In genomic region chr11:109909801-109910200, GRCm38 (mm10) we compare ENCODE assay signal across 22 mouse cellular contexts.
DNase-seq lines count a peak whose midpoint lies in the region; ATAC-seq and TF ChIP-seq lines count a peak whose summit lies in the region.
"Had no signal": no experiment of that assay in that cellular context is flagged by ENCODE, and none has a peak within 500 bp of the region (broad histone marks: within the 10 kb centered on the region; RNA-seq: fewer than 3 reads in every experiment).

No protein-coding gene starts in this region.

- no peaks in the 10 kb centered on the region for H3K36me3 ChIP-seq in kidney, adult 2 months (ENCODE audit: control insufficient read depth, insufficient read depth, low read length)
- H3K36me3 ChIP-seq in kidney, embryonic 15.5 days, result no peaks in the 10 kb centered on the region
- peaks cover 0 to 4% of the 10 kb centered on the region in 2 experiments; a peak in 1 of 4 replicates for H3K36me3 ChIP-seq in MEL (ENCODE audit: control insufficient read depth in 1 of 2, insufficient read depth in 2 of 2, low read length in 2 of 2)
- H3K36me3 ChIP-seq in embryonic facial prominence, embryonic 14.5 days (ENCODE audit: control insufficient read depth, insufficient read depth, low read length), result no peaks in the 10 kb centered on the region
- H3K36me3 ChIP-seq in lung, postnatal 0 days (ENCODE audit: insufficient read depth, low read length), result no peaks in the 10 kb centered on the region
- H3K36me3 ChIP-seq in hindbrain, embryonic 16.5 days (ENCODE audit: control insufficient read depth, insufficient read depth, low read length), result no peaks in the 10 kb centered on the region
- H3K36me3 ChIP-seq: forebrain, embryonic 10.5 days; hindbrain, embryonic 10.5 days; neural tube, embryonic 13.5 days; stomach, embryonic 15.5 days had no signal

- TF ChIP-seq POLR2A in kidney, adult 2 months (IDR thresholded peaks at IDR 0.05; ENCODE audit: low read depth, low read length), result no peak
- TF ChIP-seq POLR2A in MEL (IDR thresholded peaks at IDR 0.05; ENCODE audit: control insufficient read depth in 1 of 2, insufficient read depth in 1 of 2, low read depth in 1 of 2, low read length in 2 of 2, poor library complexity in 1 of 2), result no peak

- no peaks in the 10 kb centered on the region for H3K79me2 ChIP-seq in MEL (ENCODE audit: control insufficient read depth, insufficient read depth, low read length, poor library complexity)

- H3K4me2 ChIP-seq in kidney, embryonic 15.5 days, result no peak overlapping the region
- no peak overlapping the region for H3K4me2 ChIP-seq in embryonic facial prominence, embryonic 14.5 days (ENCODE audit: low read depth, low read length)
- no peak overlapping the region for H3K4me2 ChIP-seq in lung, postnatal 0 days (replicated peaks; ENCODE audit: low read depth, low read length)
- no peak overlapping the region for H3K4me2 ChIP-seq in hindbrain, embryonic 16.5 days (ENCODE audit: low read length)
- H3K4me2 ChIP-seq: liver, embryonic 11.5 days; midbrain, embryonic 11.5 days; neural tube, embryonic 13.5 days; stomach, embryonic 15.5 days had no signal

- WGBS in kidney, adult 2 months, result 27% methylated on average over 2 of the region's 2 CpGs
- 48% methylated on average over 2 of the region's 2 CpGs for WGBS in kidney, embryonic 15.5 days
- 40% methylated on average over 2 of the region's 2 CpGs for WGBS in embryonic facial prominence, embryonic 14.5 days
- 59% methylated on average over 2 of the region's 2 CpGs for WGBS in lung, postnatal 0 days
- WGBS in hindbrain, embryonic 16.5 days, result 64% methylated on average over 2 of the region's 2 CpGs

- no peaks in the 10 kb centered on the region for H3K4me1 ChIP-seq in kidney, adult 2 months (ENCODE audit: control insufficient read depth, insufficient read depth, low read length)
- no peaks in the 10 kb centered on the region for H3K4me1 ChIP-seq in kidney, embryonic 15.5 days
- peaks cover 8 to 10% of the 10 kb centered on the region in 2 experiments for H3K4me1 ChIP-seq in MEL (ENCODE audit: control insufficient read depth in 1 of 2, insufficient read depth in 2 of 2, low read length in 2 of 2)
- H3K4me1 ChIP-seq in embryonic facial prominence, embryonic 14.5 days (ENCODE audit: control insufficient read depth, insufficient read depth, low read length), result peaks cover 7% of the 10 kb centered on the region; the same call in 1 of the 2 replicates
- H3K4me1 ChIP-seq in lung, postnatal 0 days (ENCODE audit: insufficient read depth, low read depth, low read length), result no peaks in the 10 kb centered on the region
- H3K4me1 ChIP-seq in hindbrain, embryonic 16.5 days (ENCODE audit: control insufficient read depth, insufficient read depth, low read depth, low read length), result no peaks in the 10 kb centered on the region
- H3K4me1 ChIP-seq: hindbrain, embryonic 10.5 days; neural tube, embryonic 13.5 days; stomach, embryonic 15.5 days had no signal

- H3K27ac ChIP-seq in kidney, adult 2 months (ENCODE audit: insufficient read depth, low read depth, low read length), result no peak overlapping the region
- no peak overlapping the region for H3K27ac ChIP-seq in kidney, embryonic 15.5 days
- no peak overlapping the region for H3K27ac ChIP-seq in MEL (ENCODE audit: control insufficient read depth, low read depth, low read length)
- peak overlapping the region; percentile 44; the same call in 1 of the 2 replicates for H3K27ac ChIP-seq in embryonic facial prominence, embryonic 14.5 days (replicated peaks; ENCODE audit: low read depth, low read length)
- no peak overlapping the region for H3K27ac ChIP-seq in lung, postnatal 0 days (ENCODE audit: low read length)
- no peak overlapping the region for H3K27ac ChIP-seq in hindbrain, embryonic 16.5 days (ENCODE audit: low read depth, low read length)
- H3K27ac ChIP-seq: heart, adult 2 months; hindbrain, embryonic 10.5 days; neural tube, embryonic 13.5 days; stomach, embryonic 15.5 days had no signal

- TF ChIP-seq CTCF in kidney, adult 2 months (conservative IDR thresholded peaks at IDR 0.05; ENCODE audit: insufficient read depth, insufficient read length, low read depth, low read length), result no peak
- TF ChIP-seq CTCF in MEL (IDR thresholded peaks at IDR 0.05 in 2 of 3, conservative IDR thresholded peaks at IDR 0.05 in 1 of 3; ENCODE audit: control insufficient read depth in 1 of 3, insufficient read depth in 1 of 3, low read depth in 2 of 3, low read length in 3 of 3, poor library complexity in 1 of 3, severe bottlenecking in 1 of 3), result no peak
- no peak for TF ChIP-seq CTCF in lung, postnatal 0 days (IDR thresholded peaks at IDR 0.05)

- no peak overlapping the region for H3K4me3 ChIP-seq in kidney, adult 2 months (ENCODE audit: insufficient read depth, low read depth, low read length)
- H3K4me3 ChIP-seq in kidney, embryonic 15.5 days (replicated peaks), result no peak overlapping the region
- H3K4me3 ChIP-seq in MEL (ENCODE audit: control insufficient read depth in 1 of 2, insufficient read depth in 1 of 2, low read depth in 2 of 2, low read length in 2 of 2), result no peak overlapping the region
- H3K4me3 ChIP-seq in embryonic facial prominence, embryonic 14.5 days (ENCODE audit: low read depth, low read length), result no peak overlapping the region
- H3K4me3 ChIP-seq in lung, postnatal 0 days (ENCODE audit: low read depth, low read length), result no peak overlapping the region
- H3K4me3 ChIP-seq in hindbrain, embryonic 16.5 days (ENCODE audit: low read length), result no peak overlapping the region
- H3K4me3 ChIP-seq: forebrain, embryonic 10.5 days; heart, adult 2 months; hindbrain, embryonic 10.5 days; neural tube, embryonic 13.5 days; stomach, embryonic 15.5 days had no signal

- peak; percentile 39 for DNase-seq in kidney, adult 2 months
- DNase-seq in MEL (ENCODE audit: low read depth, low spot score), result peak; percentile 50
- peak; percentile 45 for DNase-seq in brain, adult 2 months (ENCODE audit: low read depth, low spot score)
- DNase-seq in embryonic facial prominence, embryonic 14.5 days (ENCODE audit: low spot score), result peak; percentile 75
- no peak for DNase-seq in lung, postnatal 0 days (ENCODE audit: low spot score)
- DNase-seq: adrenal gland, adult 8-10 months; cerebellum, adult 11 months; cerebellum, postnatal 10 days; gastrocnemius, postnatal 14 days; heart, adult 2 months; lung, adult 2 months; lung, postnatal 36 days; thymus, adult 18-20 months had no signal

- no peak overlapping the region for H3K9ac ChIP-seq in kidney, embryonic 15.5 days
- no peak overlapping the region for H3K9ac ChIP-seq in MEL (ENCODE audit: control insufficient read depth, low read depth, low read length, poor library complexity, severe bottlenecking)
- H3K9ac ChIP-seq in embryonic facial prominence, embryonic 14.5 days (ENCODE audit: low read depth, low read length), result no peak overlapping the region
- no peak overlapping the region for H3K9ac ChIP-seq in lung, postnatal 0 days (replicated peaks; ENCODE audit: low read depth)
- no peak overlapping the region for H3K9ac ChIP-seq in hindbrain, embryonic 16.5 days (ENCODE audit: low read depth, low read length)
- H3K9ac ChIP-seq: neural tube, embryonic 13.5 days; stomach, embryonic 15.5 days had no signal

- no peaks in the 10 kb centered on the region for H3K27me3 ChIP-seq in kidney, adult 2 months (replicated peaks; ENCODE audit: control insufficient read depth, insufficient read depth, low read length)
- no peaks in the 10 kb centered on the region for H3K27me3 ChIP-seq in kidney, embryonic 15.5 days
- no peaks in the 10 kb centered on the region for H3K27me3 ChIP-seq in MEL (ENCODE audit: control insufficient read depth in 1 of 2, insufficient read depth in 2 of 2, low read length in 2 of 2)
- no peaks in the 10 kb centered on the region for H3K27me3 ChIP-seq in embryonic facial prominence, embryonic 14.5 days (replicated peaks; ENCODE audit: control insufficient read depth, insufficient read depth, low read length)
- H3K27me3 ChIP-seq in lung, postnatal 0 days (replicated peaks; ENCODE audit: insufficient read depth, low read length), result no peaks in the 10 kb centered on the region
- no peaks in the 10 kb centered on the region for H3K27me3 ChIP-seq in hindbrain, embryonic 16.5 days (replicated peaks; ENCODE audit: control insufficient read depth, insufficient read depth, low read length)
- H3K27me3 ChIP-seq: neural tube, embryonic 13.5 days; stomach, embryonic 15.5 days had no signal

- peak in 1 of 2 experiments; percentile 30; a peak in 1 of 4 replicates for TF ChIP-seq EP300 in MEL (IDR thresholded peaks at IDR 0.05; ENCODE audit: low read depth in 1 of 2, low read length in 2 of 2)
- TF ChIP-seq EP300 in lung, postnatal 0 days (IDR thresholded peaks at IDR 0.05), result no peak

- no peak for ATAC-seq in kidney, embryonic 15.5 days (replicated peaks; ENCODE audit: low FRiP score)
- no peak for ATAC-seq in embryonic facial prominence, embryonic 14.5 days (ENCODE audit: low read depth)
- ATAC-seq in megakaryocyte, adult 5-6 weeks (ENCODE audit: poor library complexity, severe bottlenecking), result no peak
- no peak for ATAC-seq in lung, postnatal 0 days
- no peak for ATAC-seq in hindbrain, embryonic 16.5 days

- TF ChIP-seq RAD21 in MEL (IDR thresholded peaks at IDR 0.05; ENCODE audit: low read depth, low read length), result no peak

- no peaks in the 10 kb centered on the region for H3K9me3 ChIP-seq in kidney, embryonic 15.5 days (replicated peaks)
- no peaks in the 10 kb centered on the region for H3K9me3 ChIP-seq in MEL (replicated peaks; ENCODE audit: insufficient read depth, low read length)
- no peaks in the 10 kb centered on the region for H3K9me3 ChIP-seq in embryonic facial prominence, embryonic 14.5 days (ENCODE audit: control insufficient read depth, low read length)
- no peaks in the 10 kb centered on the region for H3K9me3 ChIP-seq in lung, postnatal 0 days (ENCODE audit: low read length)
- H3K9me3 ChIP-seq in hindbrain, embryonic 16.5 days (ENCODE audit: control insufficient read depth, low read length), result no peaks in the 10 kb centered on the region
- H3K9me3 ChIP-seq: forebrain, embryonic 10.5 days; neural tube, embryonic 13.5 days; stomach, embryonic 15.5 days had no signal

TF ChIP-seq in MEL, 35 proteins besides CTCF, POLR2A, EP300 and RAD21:
- no peak for TF ChIP-seq TAL1 (IDR thresholded peaks at IDR 0.05; ENCODE audit: low read length)
- 0 out of 2 replicates have a peak, but pooled peaks have one; percentile 26 for TF ChIP-seq GATA1 (IDR thresholded peaks at IDR 0.05; ENCODE audit: low read depth, low read length)
- TF ChIP-seq ETS1 (IDR thresholded peaks at IDR 0.05; ENCODE audit: low read depth, low read length), result 0 out of 2 replicates have a peak, but pooled peaks have one; percentile 27
- TF ChIP-seq HCFC1 (IDR thresholded peaks at IDR 0.05; ENCODE audit: low read depth, low read length), result no peak
- peak; percentile 55; the same call in 1 of the 2 replicates for TF ChIP-seq RCOR1 (IDR thresholded peaks at IDR 0.05; ENCODE audit: low read depth, low read length)
